Mouse (Mus musculus): ENCODE data around the gene Slc35e3.
"Not testable (repeated sequence)": the region's sequence is repeated elsewhere in the genome, so short reads cannot be mapped to it uniquely, and the experiment has no call there.

The Slc35e3 gene

GRCm38 (mm10) chr10:117749787-117750343 is 3.7 kb upstream of the Slc35e3 start:
- no peak for DNase-seq (ENCODE audit: low spot score in 2 of 2)

GRCm38 (mm10) chr10:117749050-117749686 is 3.0 kb upstream of the Slc35e3 start:
- DNase-seq (ENCODE audit: low spot score in 2 of 2), result no peak

DNA sequence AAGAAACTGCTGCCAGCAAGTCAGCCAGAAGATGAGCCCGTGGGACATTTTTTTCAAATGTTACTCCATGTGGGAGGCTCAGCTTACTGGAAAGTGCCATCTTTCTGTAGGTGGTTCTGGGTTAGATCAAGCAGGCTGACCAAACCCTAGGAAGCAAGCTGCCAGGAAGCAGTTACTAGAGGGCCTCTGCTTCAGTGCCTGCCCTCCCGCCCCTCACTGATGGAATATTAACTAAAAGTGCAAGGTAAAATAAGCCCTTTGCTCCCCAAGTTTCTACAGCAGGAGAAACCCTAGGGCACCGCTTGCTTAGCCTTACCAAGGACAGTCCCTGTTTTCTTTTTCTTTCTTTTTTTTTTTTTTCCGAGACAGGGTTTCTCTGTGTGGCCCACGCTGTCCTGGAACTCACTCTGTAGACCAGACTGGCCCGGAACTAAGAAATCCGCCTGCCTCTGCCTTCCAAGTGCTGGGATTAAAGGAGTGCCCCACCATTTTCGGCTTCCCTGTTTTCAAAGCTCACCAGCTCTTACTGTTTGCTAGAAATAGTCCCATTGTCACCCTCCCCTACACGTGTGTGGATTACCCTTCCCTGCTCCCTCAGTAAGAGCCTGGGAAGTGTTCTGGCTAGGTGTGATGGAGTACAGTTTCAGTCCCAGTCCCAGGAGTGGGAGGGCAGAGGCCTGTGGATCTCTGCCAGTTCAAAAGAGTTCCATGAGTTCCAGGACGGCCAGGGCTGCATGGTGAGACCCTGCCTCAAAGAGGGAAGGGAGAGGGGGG is 2.3 kb upstream of the Slc35e3 start:
- no peak for DNase-seq (ENCODE audit: low spot score in 2 of 2)

DNA sequence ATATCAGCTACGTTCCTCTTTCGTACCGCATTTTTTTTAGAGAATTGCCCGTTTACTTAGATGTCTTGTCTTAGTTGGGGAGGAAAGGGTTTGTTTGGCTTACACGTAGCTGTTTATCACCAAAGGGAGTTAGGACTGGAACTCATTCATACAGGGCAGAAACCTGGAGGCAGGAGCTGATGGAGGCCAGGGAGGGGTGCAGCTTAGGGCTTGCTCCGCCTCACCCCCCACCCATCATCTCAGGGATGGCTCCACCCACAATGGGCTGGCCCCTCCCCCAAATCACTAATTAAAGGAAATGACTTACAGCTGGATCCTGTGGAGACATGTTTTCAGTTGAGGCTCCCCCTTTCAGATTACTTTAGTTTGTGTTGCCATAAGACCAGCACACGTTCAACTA is 1.5 kb upstream of the Slc35e3 start:
- DNase-seq (ENCODE audit: low spot score in 2 of 2), result no peak

DNA sequence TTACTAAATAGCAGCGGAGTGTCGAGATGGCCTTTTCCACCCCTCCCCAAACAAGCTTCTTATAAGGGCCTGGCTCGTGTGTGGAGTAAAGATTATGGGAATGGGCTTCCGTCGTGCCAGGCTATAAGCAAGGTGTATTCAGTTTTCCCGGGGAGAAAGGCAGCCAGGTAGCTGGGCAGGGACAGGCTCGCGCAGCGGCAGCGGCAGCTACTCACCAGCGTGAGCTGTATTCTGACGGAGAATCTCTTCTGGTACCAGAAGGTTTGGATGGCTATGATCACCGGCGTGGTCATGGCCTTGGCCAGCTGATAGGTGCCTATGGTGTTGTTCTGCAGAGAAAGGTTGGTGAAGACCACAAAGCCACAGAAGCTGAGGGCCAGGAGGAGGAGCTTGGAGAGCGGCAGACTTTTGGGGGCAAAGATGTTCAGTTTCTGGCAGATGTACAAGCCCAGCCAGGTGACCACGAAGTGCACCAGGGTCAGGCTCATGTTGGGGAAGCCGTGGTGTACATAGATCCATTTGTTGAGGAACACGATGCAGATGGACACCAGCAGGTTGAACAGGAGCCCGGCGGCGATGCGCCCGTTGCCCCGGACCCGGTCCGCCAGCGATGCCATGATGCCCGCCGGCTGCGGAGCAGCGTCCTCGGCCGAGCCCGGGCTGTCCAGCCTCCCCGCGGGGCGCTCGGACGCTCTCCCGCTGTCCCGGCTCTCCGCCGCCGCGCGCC is 432 bp downstream of the Slc35e3 start:
- DNase-seq (ENCODE audit: low spot score in 2 of 2), result not testable (repeated sequence)

- DNase-seq (ENCODE audit: low spot score in 2 of 2), result no peak
Observed at GRCm38 (mm10) chr10:117743917-117744316, 2.2 kb downstream of the Slc35e3 start.

GRCm38 (mm10) chr10:117743182-117743581 is 3.0 kb downstream of the Slc35e3 start:
- no peak for DNase-seq (ENCODE audit: low spot score in 2 of 2)

DNA sequence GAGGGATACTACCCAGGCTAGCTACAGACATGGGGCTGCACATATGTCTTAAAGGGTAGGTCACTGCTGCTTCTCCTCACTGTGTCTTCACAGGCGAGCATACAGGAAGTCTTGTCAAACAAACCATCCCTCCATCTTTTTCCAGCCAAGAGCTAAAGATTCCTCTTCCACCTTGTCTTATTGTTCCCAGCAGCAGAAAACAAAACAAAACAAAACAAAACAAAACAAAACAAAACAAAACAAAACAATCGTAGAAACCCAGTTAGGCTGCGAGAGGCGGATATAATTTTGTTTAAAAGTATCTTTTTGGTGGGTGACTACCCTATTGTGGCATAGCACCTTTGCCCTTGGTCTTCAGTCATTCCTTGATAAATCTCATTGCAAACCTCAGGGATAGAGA is 3.5 kb downstream of the Slc35e3 start:
- no peak for DNase-seq (ENCODE audit: low spot score in 2 of 2)

DNA sequence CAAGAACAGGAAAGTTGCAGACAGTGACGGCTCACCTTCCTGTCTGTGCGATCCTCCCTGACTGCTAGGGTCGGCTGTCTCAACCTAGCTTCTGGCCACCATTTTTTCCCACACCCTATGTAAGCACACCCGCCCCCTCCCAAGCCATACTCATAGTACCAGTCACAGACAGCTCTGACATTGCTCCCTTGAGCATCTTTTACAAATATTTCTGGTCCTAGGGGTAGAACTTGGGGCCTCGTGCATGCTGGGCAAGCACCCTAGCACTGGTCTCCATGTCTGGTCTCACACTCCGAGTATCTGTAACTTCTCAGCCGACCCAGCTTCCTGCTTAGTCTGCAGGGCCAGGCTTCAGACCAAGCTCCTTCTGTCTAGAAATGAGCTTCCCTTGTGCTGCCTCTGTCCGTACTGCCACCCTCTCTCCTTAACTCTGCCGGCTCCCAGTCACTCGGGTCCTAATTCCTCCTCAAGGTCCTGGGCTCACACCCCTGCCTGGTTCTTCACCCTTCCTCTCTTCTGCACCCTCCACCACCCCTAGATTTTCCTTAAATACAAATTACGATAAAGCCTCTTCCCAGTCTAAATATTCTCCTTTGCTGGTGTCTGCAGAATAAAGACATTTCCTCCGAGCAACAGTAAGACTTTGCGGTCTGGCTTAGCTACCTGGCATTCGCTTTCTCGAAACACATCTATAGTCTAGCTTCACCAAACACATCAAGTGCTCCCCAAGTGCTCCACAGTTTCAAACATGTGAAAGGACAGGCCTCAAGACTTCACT is 4.3 kb downstream of the Slc35e3 start:
- DNase-seq (ENCODE audit: low spot score in 2 of 2), result no peak

GRCm38 (mm10) chr10:117740921-117741320 is 5.2 kb downstream of the Slc35e3 start:
- DNase-seq (ENCODE audit: low spot score in 2 of 2), result no peak

DNA sequence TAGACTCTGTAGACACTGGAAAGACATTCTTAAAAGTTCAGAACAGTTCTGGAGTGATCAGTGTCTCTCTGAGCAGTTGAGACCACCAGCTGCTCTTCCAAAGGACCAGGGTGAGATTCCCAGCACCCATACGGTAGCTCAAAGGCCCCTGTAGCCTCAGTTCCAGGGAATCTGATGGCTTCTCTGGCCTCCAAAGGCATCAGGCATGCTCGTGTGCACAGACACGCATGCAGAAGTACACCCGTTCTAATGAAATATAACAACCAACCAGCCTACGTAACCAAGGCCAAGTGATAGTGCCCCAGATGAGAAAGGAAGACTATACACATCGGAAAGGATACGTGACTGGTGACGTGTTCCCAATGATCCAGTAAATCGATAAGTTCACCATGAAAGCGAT is 6.0 kb downstream of the Slc35e3 start:
- no peak for DNase-seq (ENCODE audit: low spot score in 2 of 2)

DNA sequence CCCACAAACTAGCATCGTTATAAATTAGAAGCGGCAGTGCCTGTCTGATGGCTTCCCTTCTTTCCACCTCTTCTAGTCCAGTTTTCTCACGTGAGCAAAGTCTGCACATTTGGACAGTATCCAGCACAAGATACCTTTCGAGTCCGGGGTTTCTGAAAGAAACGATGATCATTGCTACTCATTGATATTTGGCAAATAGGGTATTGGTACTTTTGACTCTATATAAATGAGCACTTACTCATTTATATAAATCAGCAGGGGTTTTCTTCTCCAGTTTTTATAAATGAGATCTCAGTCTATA is 6.6 kb downstream of the Slc35e3 start:
- DNase-seq (ENCODE audit: low spot score in 2 of 2), result no peak

GRCm38 (mm10) chr10:117738928-117739647 is 7.1 kb downstream of the Slc35e3 start:
- DNase-seq (ENCODE audit: low spot score in 2 of 2), result no peak

GRCm38 (mm10) chr10:117738140-117738921 is 7.8 kb downstream of the Slc35e3 start:
- DNase-seq (ENCODE audit: low spot score in 2 of 2), result no peak

GRCm38 (mm10) chr10:117737498-117737897 is 8.7 kb downstream of the Slc35e3 start:
- DNase-seq (ENCODE audit: low spot score in 2 of 2), result not testable (repeated sequence)

DNA sequence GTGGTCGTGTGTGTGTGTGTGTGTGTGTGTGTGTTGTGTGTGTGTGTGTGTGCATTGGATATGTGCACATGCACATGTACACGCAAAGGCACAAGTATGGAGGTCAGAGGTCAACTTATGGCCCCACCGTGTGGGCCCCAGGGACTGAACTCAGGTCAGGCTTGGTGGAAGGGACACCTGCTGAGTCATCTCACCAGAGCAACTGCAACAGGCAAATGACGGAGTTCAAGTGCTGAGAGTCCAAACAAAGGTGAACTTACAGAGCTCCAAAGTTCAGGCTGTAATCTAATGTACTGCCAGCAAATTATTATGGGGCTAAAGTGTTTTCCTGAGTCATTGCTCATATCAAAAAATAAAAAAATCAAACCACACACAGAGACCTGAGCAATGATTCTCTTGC is 9.1 kb downstream of the Slc35e3 start:
- no peak for DNase-seq (ENCODE audit: low spot score in 2 of 2)

DNA sequence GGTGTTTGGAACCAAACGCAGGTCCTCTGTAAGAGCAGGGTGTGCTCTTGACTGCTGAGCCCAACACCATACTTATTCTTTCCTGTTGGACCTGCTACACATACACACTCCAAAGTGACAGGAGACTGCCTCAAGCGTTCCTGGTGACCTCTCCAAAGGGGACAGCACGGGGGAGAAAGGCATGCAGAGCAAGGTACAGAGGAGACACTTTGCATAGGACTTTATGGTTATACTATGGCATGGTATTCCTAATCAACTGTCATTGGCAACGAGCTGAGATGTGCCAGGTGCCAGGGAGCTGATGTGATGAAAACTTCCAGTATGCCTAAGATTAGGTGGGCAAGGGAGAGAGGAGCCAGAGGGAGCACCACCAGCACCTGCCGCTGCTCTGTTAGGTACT is 9.6 kb downstream of the Slc35e3 start:
- no peak for DNase-seq (ENCODE audit: low spot score in 2 of 2)

DNA sequence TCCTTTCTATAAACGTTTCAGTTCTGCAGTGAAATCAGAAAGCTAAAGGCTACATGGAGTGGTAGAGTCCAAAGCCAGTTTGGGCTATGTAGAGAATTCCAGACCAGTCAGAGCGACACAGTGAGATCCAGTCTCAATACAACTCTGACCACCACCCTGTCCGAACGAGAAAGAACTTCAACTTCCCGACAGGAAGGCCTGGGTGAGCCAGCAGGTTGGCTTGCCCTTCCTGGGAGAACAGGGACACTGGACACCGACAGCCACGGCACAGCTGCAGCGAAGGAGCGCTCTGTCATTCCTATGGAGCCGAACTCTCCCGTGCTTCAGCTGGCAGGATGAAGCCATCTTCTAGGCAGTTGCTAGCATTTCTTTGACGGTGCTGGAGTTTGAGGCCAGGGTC is 10.8 kb downstream of the Slc35e3 start:
- not testable (repeated sequence) for DNase-seq (ENCODE audit: low spot score in 2 of 2)

- DNase-seq (ENCODE audit: low spot score in 2 of 2), result not testable (repeated sequence)
Observed at GRCm38 (mm10) chr10:117734104-117734852, 11.9 kb downstream of the Slc35e3 start.

- DNase-seq (ENCODE audit: low spot score in 2 of 2), result not testable (repeated sequence)
Observed at GRCm38 (mm10) chr10:117733626-117734025, 12.5 kb downstream of the Slc35e3 start.
